Mouse (Mus musculus): Measurements from ENCODE around the gene Hfe2. TPM values are rescaled to one million over a fixed set of nuclear protein-coding genes. Genes with fewer than 3 reads are reported as not detected.

The Hfe2 gene
- total and polyA plus RNA-seq, 2 experiments = 29.6 to 93.8 TPM

DNA sequence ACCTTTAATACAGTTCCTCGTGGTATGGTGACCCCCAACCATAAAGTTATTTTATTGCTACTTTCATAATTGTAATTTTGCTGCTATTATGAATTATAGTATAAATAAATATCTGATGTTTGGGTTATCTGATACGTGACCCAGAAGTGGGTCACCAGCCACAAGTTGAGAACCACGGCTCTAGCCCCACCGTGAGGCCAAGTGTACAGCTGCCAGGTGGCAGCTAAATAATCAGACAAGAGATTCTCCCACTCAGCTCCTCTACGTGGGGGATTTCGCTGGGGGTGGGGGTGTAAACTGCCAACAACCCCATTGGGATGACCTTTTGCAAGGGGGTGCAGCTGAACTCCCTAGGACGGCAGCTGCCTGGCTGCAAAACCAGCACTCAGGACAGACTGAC lies 7.1 kb downstream of the Hfe2 start:
- no peak overlapping the region for H3K9ac ChIP-seq (ENCODE audit: low read depth, low read length)
- no peak overlapping the region for H3K4me3 ChIP-seq (ENCODE audit: insufficient read depth, low read depth, low read length)
- no peak for DNase-seq (ENCODE audit: extremely low read depth, low read depth, low spot score)
- no peaks in the 10 kb centered on the region for H3K79me2 ChIP-seq (ENCODE audit: control insufficient read depth, insufficient read depth, low read length)
- peaks cover 11% of the 10 kb centered on the region for H3K4me1 ChIP-seq (ENCODE audit: control insufficient read depth, insufficient read depth, low read length)
- no peak overlapping the region for H3K27ac ChIP-seq (replicated peaks; ENCODE audit: insufficient read depth, low read depth, low read length)
- H3K27me3 ChIP-seq (ENCODE audit: control insufficient read depth, insufficient read depth, low read length) = no peaks in the 10 kb centered on the region
- peaks cover 16% of the 10 kb centered on the region for H3K36me3 ChIP-seq (ENCODE audit: control insufficient read depth, insufficient read depth, low read length)
- TF ChIP-seq POLR2A (IDR thresholded peaks at IDR 0.05; ENCODE audit: extremely low read depth, insufficient read depth, low read length) (no peak), CTCF (IDR thresholded peaks at IDR 0.05; ENCODE audit: low read depth, low read length) (peak; percentile 78)
- WGBS = 26% methylated on average over 7 of the region's 7 CpGs

DNA sequence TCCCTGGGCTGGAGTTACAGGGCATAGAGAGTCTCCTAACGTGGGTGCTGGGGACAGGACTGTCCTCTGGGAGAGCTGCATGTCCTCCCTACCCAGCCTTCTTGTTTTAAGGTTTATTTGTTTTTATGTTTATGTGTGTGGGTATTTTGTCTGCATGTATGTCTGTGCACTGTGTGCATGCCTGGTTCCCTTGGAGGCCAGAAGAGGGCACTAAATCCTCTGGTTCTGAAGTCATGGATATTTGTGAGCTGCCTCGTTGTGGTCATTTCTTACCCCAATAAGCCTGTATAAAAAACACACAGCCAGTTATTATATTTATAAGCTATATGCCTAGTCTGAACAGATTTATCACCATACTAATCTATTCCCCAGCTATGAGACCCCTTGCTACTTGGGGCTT lies 9.3 kb downstream of the Hfe2 start:
- H3K4me1 ChIP-seq (ENCODE audit: control insufficient read depth, insufficient read depth, low read length) = no peaks in the 10 kb centered on the region
- WGBS = 66% methylated on average over 2 of the region's 2 CpGs
- no peaks in the 10 kb centered on the region for H3K79me2 ChIP-seq (ENCODE audit: control insufficient read depth, insufficient read depth, low read length)
- no peak for TF ChIP-seq POLR2A (IDR thresholded peaks at IDR 0.05; ENCODE audit: extremely low read depth, insufficient read depth, low read length)
- peak; percentile 14; the same call in 1 of the 2 replicates for TF ChIP-seq CTCF (IDR thresholded peaks at IDR 0.05; ENCODE audit: low read depth, low read length)
- peaks cover 3% of the 10 kb centered on the region; the same call in 1 of the 2 replicates for H3K36me3 ChIP-seq (ENCODE audit: control insufficient read depth, insufficient read depth, low read length)
- no peak for DNase-seq (ENCODE audit: extremely low read depth, low read depth, low spot score)
- H3K9ac ChIP-seq (ENCODE audit: low read depth, low read length) = no peak overlapping the region
- H3K4me3 ChIP-seq (ENCODE audit: insufficient read depth, low read depth, low read length) = no peak overlapping the region
- no peaks in the 10 kb centered on the region for H3K27me3 ChIP-seq (ENCODE audit: control insufficient read depth, insufficient read depth, low read length)
- H3K27ac ChIP-seq (replicated peaks; ENCODE audit: insufficient read depth, low read depth, low read length) = no peak overlapping the region

DNA sequence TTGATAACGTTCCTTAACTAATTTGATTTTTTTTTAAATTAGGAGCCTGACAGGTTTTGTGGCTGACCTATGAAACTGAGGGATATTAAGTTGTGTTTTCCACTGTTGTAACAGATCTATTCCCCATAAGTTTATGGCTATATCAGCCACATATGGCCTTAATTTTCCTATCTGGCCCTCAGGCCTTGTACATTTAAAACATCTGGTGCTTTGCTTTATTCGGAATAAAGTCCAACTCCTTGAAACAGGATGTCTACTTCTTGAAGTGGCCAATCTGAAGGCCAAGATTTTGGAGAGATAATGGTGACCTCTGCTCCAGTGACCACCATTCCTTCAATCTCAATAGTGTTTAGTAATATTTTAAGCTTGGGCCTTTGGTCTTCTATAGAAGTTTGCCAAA lies 14.3 kb downstream of the Hfe2 start:
- Histone ChIP-seq H3K27me3 (ENCODE audit: control insufficient read depth, insufficient read depth, low read length) (no peaks in the 10 kb centered on the region), H3K27ac (replicated peaks; ENCODE audit: insufficient read depth, low read depth, low read length) (no peak overlapping the region), H3K4me3 (ENCODE audit: insufficient read depth, low read depth, low read length) (no peak overlapping the region), H3K36me3 (ENCODE audit: control insufficient read depth, insufficient read depth, low read length) (no peaks in the 10 kb centered on the region), H3K79me2 (ENCODE audit: control insufficient read depth, insufficient read depth, low read length) (no peaks in the 10 kb centered on the region), H3K9ac (ENCODE audit: low read depth, low read length) (no peak overlapping the region), H3K4me1 (ENCODE audit: control insufficient read depth, insufficient read depth, low read length) (peaks cover 2% of the 10 kb centered on the region; the same call in 1 of the 2 replicates)
- no peak for DNase-seq (ENCODE audit: extremely low read depth, low read depth, low spot score)
- 84% methylated on average over 2 of the region's 2 CpGs for WGBS
- TF ChIP-seq POLR2A (IDR thresholded peaks at IDR 0.05; ENCODE audit: extremely low read depth, insufficient read depth, low read length) (no peak), CTCF (IDR thresholded peaks at IDR 0.05; ENCODE audit: low read depth, low read length) (no peak)

- Histone ChIP-seq H3K27ac (replicated peaks; ENCODE audit: insufficient read depth, low read depth, low read length) (no peak overlapping the region), H3K79me2 (ENCODE audit: control insufficient read depth, insufficient read depth, low read length) (no peaks in the 10 kb centered on the region), H3K4me3 (ENCODE audit: insufficient read depth, low read depth, low read length) (no peak overlapping the region), H3K27me3 (ENCODE audit: control insufficient read depth, insufficient read depth, low read length) (no peaks in the 10 kb centered on the region), H3K9ac (ENCODE audit: low read depth, low read length) (no peak overlapping the region), H3K4me1 (ENCODE audit: control insufficient read depth, insufficient read depth, low read length) (peaks cover 2% of the 10 kb centered on the region; the same call in 1 of the 2 replicates), H3K36me3 (ENCODE audit: control insufficient read depth, insufficient read depth, low read length) (no peaks in the 10 kb centered on the region)
- TF ChIP-seq POLR2A (IDR thresholded peaks at IDR 0.05; ENCODE audit: extremely low read depth, insufficient read depth, low read length) = no peak
- no peak for TF ChIP-seq CTCF (IDR thresholded peaks at IDR 0.05; ENCODE audit: low read depth, low read length)
- WGBS = 58% methylated on average over 6 of the region's 6 CpGs
- DNase-seq (ENCODE audit: extremely low read depth, low read depth, low spot score) = no peak
Observed at GRCm38 (mm10) chr3:96540740-96541139, 15.8 kb downstream of the Hfe2 start.

DNA sequence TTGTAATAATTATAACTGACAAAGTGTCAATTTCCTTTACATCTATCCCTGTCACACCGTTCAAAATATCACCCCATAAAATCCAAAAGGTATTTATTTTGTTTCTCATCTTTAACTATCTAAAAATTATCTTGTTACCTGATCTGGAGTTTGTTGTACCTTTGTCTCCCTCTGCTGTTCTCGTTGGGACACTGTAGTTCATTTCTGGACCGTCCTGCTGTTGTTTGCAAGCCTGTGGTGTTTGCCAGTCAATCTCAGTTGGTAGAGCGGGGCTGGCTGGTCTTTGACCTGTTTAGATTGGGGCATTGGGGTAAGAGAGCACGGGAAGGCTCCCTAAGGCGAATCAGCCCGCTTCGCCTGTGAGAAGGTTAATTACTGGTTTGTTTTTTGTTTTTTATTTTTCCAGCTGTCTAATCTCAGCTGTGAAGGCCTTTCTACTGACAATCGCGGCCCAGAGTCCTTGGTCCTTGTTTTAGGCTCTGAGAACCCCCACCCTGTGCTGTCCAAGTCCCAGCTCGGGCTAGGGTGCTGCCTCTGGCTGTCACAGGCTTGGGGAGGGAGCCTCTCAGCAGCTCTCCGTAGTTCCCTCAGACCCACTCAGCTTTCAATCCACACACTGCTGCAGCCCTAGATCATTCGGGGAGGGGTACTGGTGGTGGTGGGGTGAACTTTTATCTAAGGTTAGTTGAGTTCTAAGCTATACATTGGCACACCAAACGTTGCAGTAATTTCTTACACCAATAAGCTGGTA lies 16.5 kb downstream of the Hfe2 start:
- Histone ChIP-seq H3K27ac (replicated peaks; ENCODE audit: insufficient read depth, low read depth, low read length) (peak overlapping the region; percentile 20), H3K27me3 (ENCODE audit: control insufficient read depth, insufficient read depth, low read length) (no peaks in the 10 kb centered on the region), H3K9ac (ENCODE audit: low read depth, low read length) (peak overlapping the region; percentile 73), H3K4me3 (ENCODE audit: insufficient read depth, low read depth, low read length) (no peak overlapping the region; the same call in 1 of the 2 replicates), H3K4me1 (ENCODE audit: control insufficient read depth, insufficient read depth, low read length) (peaks cover 2% of the 10 kb centered on the region; the same call in 1 of the 2 replicates), H3K79me2 (ENCODE audit: control insufficient read depth, insufficient read depth, low read length) (no peaks in the 10 kb centered on the region), H3K36me3 (ENCODE audit: control insufficient read depth, insufficient read depth, low read length) (no peaks in the 10 kb centered on the region)
- peak; percentile 88 for DNase-seq (ENCODE audit: extremely low read depth, low read depth, low spot score)
- WGBS = 15% methylated on average over 14 of the region's 14 CpGs
- TF ChIP-seq CTCF (IDR thresholded peaks at IDR 0.05; ENCODE audit: low read depth, low read length) (no peak), POLR2A (IDR thresholded peaks at IDR 0.05; ENCODE audit: extremely low read depth, insufficient read depth, low read length) (no peak)

DNA sequence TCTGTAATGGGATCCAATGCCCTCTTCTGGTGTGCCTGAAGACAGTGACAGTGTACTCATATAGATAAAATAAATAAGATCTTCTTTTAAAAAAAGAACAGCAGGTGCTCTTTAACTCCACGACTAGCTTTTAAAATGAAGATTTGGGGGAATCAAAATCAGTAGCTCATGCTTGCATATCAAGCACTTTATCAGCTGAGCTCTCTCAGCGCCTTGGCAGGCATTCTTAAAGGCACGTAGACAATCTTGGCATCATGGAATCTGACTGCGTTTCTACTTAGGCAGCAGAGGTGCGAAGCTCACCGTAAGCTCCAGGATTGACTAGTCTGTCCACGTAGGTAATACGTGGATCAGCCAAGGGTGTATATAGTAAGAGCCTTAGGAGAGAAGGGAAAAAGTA lies 17.6 kb downstream of the Hfe2 start:
- TF ChIP-seq POLR2A (IDR thresholded peaks at IDR 0.05; ENCODE audit: extremely low read depth, insufficient read depth, low read length) (no peak), CTCF (IDR thresholded peaks at IDR 0.05; ENCODE audit: low read depth, low read length) (no peak)

More for the DNA sequence above, 17.6 kb downstream of the Hfe2 start:
- DNase-seq (ENCODE audit: extremely low read depth, low read depth, low spot score) = no peak
- H3K9ac ChIP-seq (ENCODE audit: low read depth, low read length) = no peak overlapping the region
- H3K79me2 ChIP-seq (ENCODE audit: control insufficient read depth, insufficient read depth, low read length) = no peaks in the 10 kb centered on the region
- WGBS = 91% methylated on average over 8 of the region's 8 CpGs
- H3K4me1 ChIP-seq (ENCODE audit: control insufficient read depth, insufficient read depth, low read length) = peaks cover 3% of the 10 kb centered on the region; the same call in 1 of the 2 replicates
- no peaks in the 10 kb centered on the region for H3K36me3 ChIP-seq (ENCODE audit: control insufficient read depth, insufficient read depth, low read length)
- no peaks in the 10 kb centered on the region for H3K27me3 ChIP-seq (ENCODE audit: control insufficient read depth, insufficient read depth, low read length)
- no peak overlapping the region for H3K27ac ChIP-seq (replicated peaks; ENCODE audit: insufficient read depth, low read depth, low read length)
- no peak overlapping the region for H3K4me3 ChIP-seq (ENCODE audit: insufficient read depth, low read depth, low read length)

All from liver, adult 2 months (tissue).